Mouse (Mus musculus): ENCODE measurements at regions not wholly inside any gene's neighbourhood (a gene's known extent, or its start where the extent isn't known, plus 50 kb on each side); places are given as distances from the start of the nearest gene placed in this dataset.

DNA sequence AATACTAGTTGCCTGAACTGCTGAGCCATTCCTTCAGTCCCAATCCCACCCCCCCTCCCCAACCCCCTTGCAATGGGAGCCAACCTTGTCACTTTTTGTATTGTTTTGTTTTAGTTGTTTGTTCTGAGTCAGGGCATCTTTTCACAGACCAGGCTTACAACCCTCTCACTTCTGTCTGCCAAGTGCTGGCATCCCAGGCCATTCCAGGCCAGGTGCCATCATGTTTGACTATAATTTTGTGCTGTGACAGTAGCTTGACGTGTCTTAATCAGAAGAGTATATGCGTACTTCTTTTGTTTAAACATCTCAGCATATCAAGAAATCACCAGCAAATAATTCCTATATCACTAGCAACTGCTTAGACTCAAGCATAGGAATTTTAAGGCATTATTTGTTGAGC lies 117.0 kb upstream of the Ccdc54 start:
- no peak for ATAC-seq
- 88% methylated on average over 2 of the region's 2 CpGs for WGBS
- Histone ChIP-seq H3K4me2 (replicated peaks; ENCODE audit: low read depth) (no peak overlapping the region), H3K9ac (ENCODE audit: low read depth, low read length) (no peak overlapping the region), H3K27me3 (replicated peaks; ENCODE audit: control insufficient read depth, insufficient read depth, low read length) (no peaks in the 10 kb centered on the region), H3K4me1 (replicated peaks; ENCODE audit: control insufficient read depth, insufficient read depth, low read length) (no peaks in the 10 kb centered on the region), H3K9me3 (ENCODE audit: control insufficient read depth) (no peaks in the 10 kb centered on the region), H3K27ac (ENCODE audit: low read depth, low read length) (no peak overlapping the region), H3K36me3 (ENCODE audit: control insufficient read depth, insufficient read depth) (no peaks in the 10 kb centered on the region), H3K4me3 (ENCODE audit: low read depth, low read length) (no peak overlapping the region)
- no peak for TF ChIP-seq CTCF (IDR thresholded peaks at IDR 0.05; ENCODE audit: low read depth)

DNA sequence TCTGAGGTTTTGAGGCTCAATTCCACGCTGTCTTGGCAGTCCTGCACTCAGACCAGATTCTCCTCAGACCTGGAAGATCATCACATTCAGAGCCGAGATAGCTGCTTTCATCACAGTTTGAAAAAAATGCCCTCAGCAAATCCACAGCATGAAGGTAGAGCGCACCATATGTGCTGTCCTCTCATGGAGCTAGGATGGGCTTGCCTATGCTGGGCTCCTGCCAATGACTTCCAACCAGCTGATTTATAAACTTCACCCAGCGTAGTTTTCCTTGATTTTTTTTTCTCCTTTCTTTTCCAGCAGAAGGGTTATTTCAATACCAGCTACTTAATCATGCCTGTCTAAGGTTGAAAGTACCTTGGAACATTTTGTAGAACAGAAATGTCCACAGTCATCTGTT lies 115.0 kb upstream of the Ccdc54 start:
- Histone ChIP-seq H3K27ac (ENCODE audit: low read depth, low read length) (no peak overlapping the region), H3K4me3 (ENCODE audit: low read depth, low read length) (no peak overlapping the region), H3K36me3 (ENCODE audit: control insufficient read depth, insufficient read depth) (no peaks in the 10 kb centered on the region), H3K4me2 (replicated peaks; ENCODE audit: low read depth) (no peak overlapping the region), H3K27me3 (replicated peaks; ENCODE audit: control insufficient read depth, insufficient read depth, low read length) (no peaks in the 10 kb centered on the region), H3K4me1 (replicated peaks; ENCODE audit: control insufficient read depth, insufficient read depth, low read length) (no peaks in the 10 kb centered on the region), H3K9me3 (ENCODE audit: control insufficient read depth) (no peaks in the 10 kb centered on the region), H3K9ac (ENCODE audit: low read depth, low read length) (no peak overlapping the region)
- TF ChIP-seq CTCF (IDR thresholded peaks at IDR 0.05; ENCODE audit: low read depth), result no peak
- no peak for ATAC-seq
- 71% methylated on average over 4 of the region's 4 CpGs for WGBS

DNA sequence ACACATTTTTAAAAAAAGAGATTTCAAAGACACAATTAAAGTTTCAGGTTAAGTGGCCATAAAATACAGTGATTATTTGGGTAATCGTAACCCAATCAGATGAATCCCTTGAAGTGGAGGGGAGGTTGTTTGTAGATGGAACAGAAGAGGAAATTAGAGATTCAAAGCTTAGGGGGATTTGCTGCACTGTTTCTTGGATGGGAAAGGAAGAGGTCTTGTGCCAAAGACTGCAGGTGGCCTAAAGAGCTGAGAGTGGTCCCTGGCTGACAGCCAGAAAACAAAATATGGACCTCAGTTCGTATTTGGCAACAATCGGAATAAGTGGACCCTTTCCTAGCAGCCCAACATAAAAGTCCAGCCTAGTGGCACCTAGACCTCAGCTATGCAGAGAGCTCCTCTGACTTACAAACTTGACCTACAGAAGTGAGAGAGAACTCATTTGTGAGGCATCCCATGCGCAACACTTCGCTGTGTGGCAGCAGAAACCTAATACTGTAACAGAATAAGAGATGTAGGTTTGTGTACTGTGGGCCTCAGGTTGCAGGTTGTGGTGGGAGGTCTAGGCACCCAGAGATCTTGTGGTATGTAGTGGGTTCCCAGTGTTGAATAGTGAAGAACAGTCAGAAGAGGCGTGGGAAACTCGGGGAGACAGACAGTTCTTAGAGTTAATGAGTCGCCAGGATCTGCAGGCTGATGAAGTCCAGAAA lies 110.0 kb upstream of the Ccdc54 start:
- Histone ChIP-seq H3K9me3 (ENCODE audit: control insufficient read depth) (no peaks in the 10 kb centered on the region), H3K9ac (ENCODE audit: low read depth, low read length) (no peak overlapping the region), H3K36me3 (ENCODE audit: control insufficient read depth, insufficient read depth) (no peaks in the 10 kb centered on the region), H3K4me2 (replicated peaks; ENCODE audit: low read depth) (no peak overlapping the region), H3K4me1 (replicated peaks; ENCODE audit: control insufficient read depth, insufficient read depth, low read length) (no peaks in the 10 kb centered on the region), H3K4me3 (ENCODE audit: low read depth, low read length) (no peak overlapping the region), H3K27ac (ENCODE audit: low read depth, low read length) (no peak overlapping the region), H3K27me3 (replicated peaks; ENCODE audit: control insufficient read depth, insufficient read depth, low read length) (no peaks in the 10 kb centered on the region)
- no peak for TF ChIP-seq CTCF (IDR thresholded peaks at IDR 0.05; ENCODE audit: low read depth)
- ATAC-seq, result no peak
- 63% methylated on average over 8 of the region's 8 CpGs for WGBS

DNA sequence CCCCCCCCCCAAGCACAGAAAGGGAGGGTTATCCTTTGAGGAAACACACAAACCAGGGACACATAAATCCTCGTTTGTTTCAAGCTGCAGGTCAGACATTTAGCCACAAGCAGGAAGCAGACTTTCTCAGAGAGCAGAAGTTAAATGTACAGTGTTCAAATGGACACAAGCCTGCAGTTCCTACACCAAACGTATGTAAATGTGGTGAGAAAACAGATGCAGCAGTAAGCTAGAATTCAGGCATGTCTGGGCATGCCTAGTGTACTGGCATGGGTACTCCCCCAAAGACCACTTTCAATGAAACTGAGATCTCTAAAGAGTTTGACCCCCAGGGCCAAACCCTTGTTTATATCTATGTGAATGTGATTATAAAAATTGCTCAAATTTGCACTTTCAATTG lies 109.2 kb upstream of the Ccdc54 start:
- no peak overlapping the region for H3K27ac ChIP-seq (ENCODE audit: low read depth, low read length)
- no peak for ATAC-seq
- H3K9ac ChIP-seq (ENCODE audit: low read depth, low read length), result no peak overlapping the region
- no peaks in the 10 kb centered on the region for H3K36me3 ChIP-seq (ENCODE audit: control insufficient read depth, insufficient read depth)
- no peak overlapping the region for H3K4me3 ChIP-seq (ENCODE audit: low read depth, low read length)
- H3K4me1 ChIP-seq (replicated peaks; ENCODE audit: control insufficient read depth, insufficient read depth, low read length), result no peaks in the 10 kb centered on the region
- 60% methylated on average over 2 of the region's 2 CpGs for WGBS
- H3K4me2 ChIP-seq (replicated peaks; ENCODE audit: low read depth), result no peak overlapping the region
- H3K9me3 ChIP-seq (ENCODE audit: control insufficient read depth), result no peaks in the 10 kb centered on the region
- no peak for TF ChIP-seq CTCF (IDR thresholded peaks at IDR 0.05; ENCODE audit: low read depth)
- no peaks in the 10 kb centered on the region for H3K27me3 ChIP-seq (replicated peaks; ENCODE audit: control insufficient read depth, insufficient read depth, low read length)

DNA sequence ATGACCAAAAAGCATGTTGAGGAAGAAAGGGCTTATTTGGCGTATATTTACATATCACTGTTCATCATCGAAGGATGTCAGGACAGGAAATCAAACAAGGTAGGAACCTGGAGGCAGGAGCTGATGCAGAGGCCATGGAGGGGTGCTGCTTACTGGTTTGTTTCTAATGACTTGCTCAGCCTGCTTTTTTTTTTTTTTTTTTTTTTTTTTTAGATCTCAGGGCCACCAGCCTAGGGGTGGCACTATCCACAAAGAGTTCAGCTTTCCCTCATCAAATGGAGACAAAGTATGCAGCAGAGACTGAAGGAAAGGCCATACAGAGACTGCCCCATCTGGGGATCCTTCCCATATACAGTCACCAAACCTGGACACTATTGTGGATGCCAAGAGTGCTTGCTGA lies 106.8 kb upstream of the Ccdc54 start:
- Histone ChIP-seq H3K9me3 (ENCODE audit: control insufficient read depth) (no peaks in the 10 kb centered on the region), H3K4me3 (ENCODE audit: low read depth, low read length) (no peak overlapping the region), H3K4me2 (replicated peaks; ENCODE audit: low read depth) (no peak overlapping the region), H3K27ac (ENCODE audit: low read depth, low read length) (no peak overlapping the region), H3K36me3 (ENCODE audit: control insufficient read depth, insufficient read depth) (no peaks in the 10 kb centered on the region), H3K9ac (ENCODE audit: low read depth, low read length) (no peak overlapping the region), H3K4me1 (replicated peaks; ENCODE audit: control insufficient read depth, insufficient read depth, low read length) (no peaks in the 10 kb centered on the region), H3K27me3 (replicated peaks; ENCODE audit: control insufficient read depth, insufficient read depth, low read length) (no peaks in the 10 kb centered on the region)
- 91% methylated on average over 2 of the region's 2 CpGs for whole genome bisulfite sequencing
- ATAC-seq, result no peak
- no peak for TF ChIP-seq CTCF (IDR thresholded peaks at IDR 0.05; ENCODE audit: low read depth)

DNA sequence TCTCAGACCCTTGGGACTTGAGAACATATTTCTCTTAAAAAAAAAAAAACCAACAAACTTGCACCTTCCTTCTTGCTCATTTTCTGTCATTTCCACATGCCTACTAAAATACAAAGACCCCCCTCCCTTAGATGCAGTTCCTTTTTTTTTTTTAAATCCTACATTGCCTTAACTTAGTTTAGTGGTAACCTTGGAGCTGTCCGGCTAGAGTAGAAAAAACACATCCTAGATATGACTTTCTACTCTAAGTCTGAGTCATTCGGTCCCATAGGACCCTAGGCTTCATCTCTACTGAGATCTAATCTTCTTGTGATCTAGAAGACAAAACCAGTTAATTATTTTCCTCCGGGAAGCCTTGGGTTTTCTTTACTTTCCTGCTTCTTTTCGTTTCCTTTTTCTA lies 105.1 kb upstream of the Ccdc54 start:
- Histone ChIP-seq H3K9me3 (ENCODE audit: control insufficient read depth) (no peaks in the 10 kb centered on the region), H3K36me3 (ENCODE audit: control insufficient read depth, insufficient read depth) (no peaks in the 10 kb centered on the region), H3K27ac (ENCODE audit: low read depth, low read length) (no peak overlapping the region), H3K4me3 (ENCODE audit: low read depth, low read length) (no peak overlapping the region), H3K9ac (ENCODE audit: low read depth, low read length) (no peak overlapping the region), H3K4me2 (replicated peaks; ENCODE audit: low read depth) (no peak overlapping the region), H3K27me3 (replicated peaks; ENCODE audit: control insufficient read depth, insufficient read depth, low read length) (no peaks in the 10 kb centered on the region), H3K4me1 (replicated peaks; ENCODE audit: control insufficient read depth, insufficient read depth, low read length) (no peaks in the 10 kb centered on the region)
- no peak for TF ChIP-seq CTCF (IDR thresholded peaks at IDR 0.05; ENCODE audit: low read depth)
- no peak for ATAC-seq
- WGBS, result 73% methylated on average over 4 of the region's 4 CpGs

DNA sequence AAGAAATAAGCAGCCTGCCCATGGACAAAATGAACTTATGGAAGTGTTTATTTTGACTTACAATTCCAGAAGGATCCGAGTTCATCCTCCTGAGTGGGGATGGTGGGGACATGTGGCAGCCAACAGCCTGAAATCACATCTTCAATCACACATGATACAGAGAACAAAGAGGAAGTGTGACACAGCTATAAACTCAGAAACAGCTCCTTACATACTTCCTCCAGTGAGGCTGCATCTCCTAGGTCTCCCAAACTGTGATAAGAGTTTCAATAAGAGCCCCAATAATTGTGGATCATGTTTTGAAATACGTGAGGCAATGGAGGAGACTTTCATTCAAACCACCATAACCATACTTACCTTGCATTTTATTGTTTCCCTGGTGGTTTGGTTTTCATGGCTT lies 103.1 kb upstream of the Ccdc54 start:
- no peaks in the 10 kb centered on the region for H3K36me3 ChIP-seq (ENCODE audit: control insufficient read depth, insufficient read depth)
- no peak overlapping the region for H3K9ac ChIP-seq (ENCODE audit: low read depth, low read length)
- H3K27ac ChIP-seq (ENCODE audit: low read depth, low read length), result no peak overlapping the region
- H3K4me1 ChIP-seq (replicated peaks; ENCODE audit: control insufficient read depth, insufficient read depth, low read length), result no peaks in the 10 kb centered on the region
- H3K27me3 ChIP-seq (replicated peaks; ENCODE audit: control insufficient read depth, insufficient read depth, low read length), result no peaks in the 10 kb centered on the region
- H3K9me3 ChIP-seq (ENCODE audit: control insufficient read depth), result no peaks in the 10 kb centered on the region
- no peak overlapping the region for H3K4me2 ChIP-seq (replicated peaks; ENCODE audit: low read depth)
- WGBS, result 82% methylated on average over 2 of the region's 2 CpGs
- no peak for TF ChIP-seq CTCF (IDR thresholded peaks at IDR 0.05; ENCODE audit: low read depth)
- no peak for ATAC-seq
- no peak overlapping the region for H3K4me3 ChIP-seq (ENCODE audit: low read depth, low read length)

Measured in intestine, postnatal 0 days (tissue).